Mouse (Mus musculus) forebrain, embryonic 13.5 days (tissue): ENCODE results near the gene Gm4307. TPM values are rescaled to one million over a fixed set of nuclear protein-coding genes. Genes with fewer than 3 reads are reported as not detected.
"Not testable (repeated sequence)": the region's sequence is repeated elsewhere in the genome, so short reads cannot be mapped to it uniquely, and the experiment has no call there.

Experiments used
- ATAC-seq: fragments of 200-750 bp; cut with Nextera tagmentation; 2 replicates; pipeline ENCODE4 v1.8.0; 2017
- H3K27ac ChIP-seq: fragments of 300-500 bp; sonication (generic); 2 replicates; pipeline ENCODE4 v1.5.1; 2015; ENCODE audit warnings: inconsistent platforms, mild to moderate bottlenecking, moderate library complexity
- H3K27me3 ChIP-seq: fragments of 300-500 bp; sonication (generic); 2 replicates; pipeline ENCODE4 v1.6.1; 2015; ENCODE audit warnings: mild to moderate bottlenecking, inconsistent platforms
- H3K36me3 ChIP-seq: fragments of 300-500 bp; sonication (generic); 2 replicates; pipeline ENCODE4 v1.6.1; 2015; ENCODE audit warnings: mild to moderate bottlenecking, inconsistent platforms; ENCODE audit not compliant: poor library complexity, severe bottlenecking
- H3K4me1 ChIP-seq: fragments of 300-500 bp; sonication (generic); 2 replicates; pipeline ENCODE4 v1.6.1; 2015; ENCODE audit warnings: inconsistent platforms
- H3K4me2 ChIP-seq: fragments of 300-500 bp; sonication (generic); 2 replicates; pipeline ENCODE4 v1.6.1; 2015; ENCODE audit warnings: inconsistent platforms, mild to moderate bottlenecking, moderate library complexity
- H3K4me3 ChIP-seq: fragments of 300-500 bp; sonication (generic); 2 replicates; pipeline ENCODE4 v1.5.1; 2015; ENCODE audit warnings: mild to moderate bottlenecking, inconsistent platforms
- H3K9ac ChIP-seq: fragments of 300-500 bp; sonication (generic); 2 replicates; pipeline ENCODE4 v1.6.1; 2015; ENCODE audit warnings: mild to moderate bottlenecking, inconsistent platforms
- H3K9me3 ChIP-seq: fragments of 300-500 bp; sonication (generic); replicated peaks from 2 replicates; pipeline ENCODE4 v1.6.1; 2016; ENCODE audit warnings: inconsistent platforms
- WGBS: fragments of 180-500 bp; shearing (Covaris S2); methylation state at CpG from one replicate; pipeline ENCODE4 v1.1.7; 2015; 5-methylcytosine and 5-hydroxymethylcytosine counted together
- polyA plus RNA-seq: library from polyadenylated mRNA; unstranded; fragments of >200 nt; fragmentation: Nextera tagmentation; extraction: Ambion mirVana; gene quantifications from 2 replicates; pipeline ENCODE4 v1.2.1, GENCODE M21; 2015

Gm4307 gene
- polyA plus RNA-seq, result not detected in 2 replicates

DNA sequence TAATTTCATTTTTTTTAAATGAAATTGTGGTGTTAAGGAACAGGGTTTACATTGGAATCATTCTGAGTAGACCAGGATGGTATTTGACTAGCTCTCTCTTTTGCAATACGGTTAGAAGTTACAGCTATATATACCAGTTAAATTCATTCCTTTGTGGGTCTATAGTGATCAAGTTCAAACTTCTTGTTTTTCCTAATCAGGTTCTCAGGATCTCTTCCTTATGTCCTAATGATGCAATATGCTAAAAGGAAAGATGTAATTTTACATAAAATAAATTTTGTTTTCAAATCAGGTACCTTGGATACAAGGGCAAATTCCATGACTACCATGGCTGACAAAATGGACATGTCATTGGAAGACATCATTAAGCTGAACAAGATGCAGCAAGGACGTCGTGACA, at the start of gene Gm4307:
Gene Gm4307, plus strand, starts transcription at position 301 of the 400 bp plus-strand sequence.
- WGBS, result no CpG with 5 or more reads among the region's 3 CpGs
- not testable (repeated sequence) for ATAC-seq, H3K4me2 ChIP-seq

DNA sequence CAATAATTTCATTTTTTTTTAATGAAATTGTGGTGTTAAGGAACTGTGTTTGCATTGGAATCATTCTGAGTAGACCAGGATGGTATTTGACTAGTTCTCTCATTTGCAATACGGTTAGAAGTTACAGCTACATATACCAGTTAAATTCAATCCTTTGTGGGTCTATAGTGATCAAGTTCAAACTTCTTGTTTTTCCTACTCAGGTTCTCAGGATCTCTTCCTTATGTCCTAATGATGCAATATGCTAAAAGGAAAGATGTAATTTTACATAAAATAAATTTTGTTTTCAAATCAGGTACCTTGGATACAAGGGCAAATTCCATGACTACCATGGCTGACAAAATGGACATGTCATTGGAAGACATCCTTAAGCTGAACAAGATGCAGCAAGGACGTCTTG, 25.8 kb upstream of the Gm4307 start, which contains the start of gene Gm4301:
Gene Gm4301, plus strand, starts transcription at position 301 of the 400 bp plus-strand sequence.
- not testable (repeated sequence) for ATAC-seq, H3K27ac ChIP-seq, H3K9ac ChIP-seq, H3K4me1 ChIP-seq, H3K9me3 ChIP-seq, H3K4me2 ChIP-seq, H3K36me3 ChIP-seq, H3K4me3 ChIP-seq, H3K27me3 ChIP-seq
- no CpG with 5 or more reads among the region's 2 CpGs for WGBS

More for the DNA sequence above, at the start of gene Gm4307:
- not testable (repeated sequence) for H3K27ac ChIP-seq, H3K27me3 ChIP-seq, H3K9me3 ChIP-seq, H3K4me1 ChIP-seq, H3K36me3 ChIP-seq, H3K4me3 ChIP-seq, H3K9ac ChIP-seq

DNA sequence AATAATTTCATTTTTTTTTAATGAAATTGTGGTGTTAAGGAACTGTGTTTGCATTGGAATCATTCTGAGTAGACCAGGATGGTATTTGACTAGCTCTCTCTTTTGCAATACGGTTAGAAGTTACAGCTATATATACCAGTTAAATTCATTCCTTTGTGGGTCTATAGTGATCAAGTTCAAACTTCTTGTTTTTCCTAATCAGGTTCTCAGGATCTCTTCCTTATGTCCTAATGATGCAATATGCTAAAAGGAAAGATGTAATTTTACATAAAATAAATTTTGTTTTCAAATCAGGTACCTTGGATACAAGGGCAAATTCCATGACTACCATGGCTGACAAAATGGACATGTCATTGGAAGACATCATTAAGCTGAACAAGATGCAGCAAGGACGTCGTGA, 20.6 kb upstream of the Gm4307 start, which contains the start of gene Gm4302:
Gene Gm4302, plus strand, starts transcription at position 301 of the 400 bp plus-strand sequence.
- not testable (repeated sequence) for H3K27ac ChIP-seq, H3K9ac ChIP-seq, H3K36me3 ChIP-seq, H3K4me2 ChIP-seq, H3K27me3 ChIP-seq, H3K9me3 ChIP-seq, ATAC-seq, H3K4me3 ChIP-seq, H3K4me1 ChIP-seq
- WGBS, result no CpG with 5 or more reads among the region's 3 CpGs

DNA sequence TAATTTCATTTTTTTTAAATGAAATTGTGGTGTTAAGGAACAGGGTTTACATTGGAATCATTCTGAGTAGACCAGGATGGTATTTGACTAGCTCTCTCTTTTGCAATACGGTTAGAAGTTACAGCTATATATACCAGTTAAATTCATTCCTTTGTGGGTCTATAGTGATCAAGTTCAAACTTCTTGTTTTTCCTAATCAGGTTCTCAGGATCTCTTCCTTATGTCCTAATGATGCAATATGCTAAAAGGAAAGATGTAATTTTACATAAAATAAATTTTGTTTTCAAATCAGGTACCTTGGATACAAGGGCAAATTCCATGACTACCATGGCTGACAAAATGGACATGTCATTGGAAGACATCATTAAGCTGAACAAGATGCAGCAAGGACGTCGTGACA, 15.5 kb upstream of the Gm4307 start, which contains the start of gene Gm4303:
Gene Gm4303, plus strand, starts transcription at position 301 of the 400 bp plus-strand sequence.
- not testable (repeated sequence) for H3K4me1 ChIP-seq, H3K9ac ChIP-seq, H3K27ac ChIP-seq, H3K27me3 ChIP-seq, H3K4me3 ChIP-seq, ATAC-seq, H3K9me3 ChIP-seq, H3K4me2 ChIP-seq, H3K36me3 ChIP-seq
- no CpG with 5 or more reads among the region's 3 CpGs for WGBS

DNA sequence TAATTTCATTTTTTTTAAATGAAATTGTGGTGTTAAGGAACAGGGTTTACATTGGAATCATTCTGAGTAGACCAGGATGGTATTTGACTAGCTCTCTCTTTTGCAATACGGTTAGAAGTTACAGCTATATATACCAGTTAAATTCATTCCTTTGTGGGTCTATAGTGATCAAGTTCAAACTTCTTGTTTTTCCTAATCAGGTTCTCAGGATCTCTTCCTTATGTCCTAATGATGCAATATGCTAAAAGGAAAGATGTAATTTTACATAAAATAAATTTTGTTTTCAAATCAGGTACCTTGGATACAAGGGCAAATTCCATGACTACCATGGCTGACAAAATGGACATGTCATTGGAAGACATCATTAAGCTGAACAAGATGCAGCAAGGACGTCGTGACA, 10.3 kb upstream of the Gm4307 start, which contains the start of gene Gm4305:
Gene Gm4305, plus strand, starts transcription at position 301 of the 400 bp plus-strand sequence.
- WGBS, result no CpG with 5 or more reads among the region's 3 CpGs
- H3K4me3 ChIP-seq, H3K4me2 ChIP-seq, H3K27me3 ChIP-seq, H3K9me3 ChIP-seq, ATAC-seq, H3K27ac ChIP-seq, H3K4me1 ChIP-seq, H3K9ac ChIP-seq, H3K36me3 ChIP-seq: not testable (repeated sequence)

DNA sequence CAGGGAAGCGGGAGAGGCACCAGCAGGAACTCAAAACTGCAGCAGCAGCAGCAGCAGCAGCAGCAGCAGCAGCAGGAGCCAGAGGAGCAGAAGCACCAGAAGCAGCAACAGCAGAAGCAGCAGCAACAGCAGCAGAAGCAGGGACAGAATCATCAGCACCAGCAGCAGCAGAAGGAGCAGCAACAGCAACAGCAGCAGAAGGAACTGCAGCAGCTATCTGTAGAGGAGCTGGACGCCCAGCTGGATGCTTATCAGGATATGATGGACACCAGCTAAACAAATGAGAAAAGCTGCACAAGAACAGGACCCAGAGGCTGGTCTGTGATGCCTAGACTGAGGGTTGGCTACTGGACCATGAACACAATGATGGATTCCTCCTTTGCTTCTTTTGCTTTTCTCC, 4.3 kb upstream of the Gm4307 start:
- not testable (repeated sequence) for H3K9me3 ChIP-seq, H3K27me3 ChIP-seq, H3K4me2 ChIP-seq, H3K36me3 ChIP-seq, H3K27ac ChIP-seq, H3K4me3 ChIP-seq, ATAC-seq, H3K9ac ChIP-seq, H3K4me1 ChIP-seq
- 93% methylated on average over 2 of the region's 2 CpGs for WGBS

DNA sequence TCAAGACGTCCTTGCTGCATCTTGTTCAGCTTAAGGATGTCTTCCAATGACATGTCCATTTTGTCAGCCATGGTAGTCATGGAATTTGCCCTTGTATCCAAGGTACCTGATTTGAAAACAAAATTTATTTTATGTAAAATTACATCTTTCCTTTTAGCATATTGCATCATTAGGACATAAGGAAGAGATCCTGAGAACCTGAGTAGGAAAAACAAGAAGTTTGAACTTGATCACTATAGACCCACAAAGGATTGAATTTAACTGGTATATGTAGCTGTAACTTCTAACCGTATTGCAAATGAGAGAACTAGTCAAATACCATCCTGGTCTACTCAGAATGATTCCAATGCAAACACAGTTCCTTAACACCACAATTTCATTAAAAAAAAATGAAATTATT, 21.3 kb downstream of the Gm4307 start, which contains the start of gene Gm4312:
Gene Gm4312, minus strand, starts transcription at position 101 of the 400 bp plus-strand sequence.
- H3K4me3 ChIP-seq, H3K9me3 ChIP-seq, H3K36me3 ChIP-seq, H3K4me2 ChIP-seq, H3K9ac ChIP-seq, H3K27me3 ChIP-seq, H3K27ac ChIP-seq, ATAC-seq, H3K4me1 ChIP-seq: not testable (repeated sequence)
- no CpG with 5 or more reads among the region's 2 CpGs for WGBS

DNA sequence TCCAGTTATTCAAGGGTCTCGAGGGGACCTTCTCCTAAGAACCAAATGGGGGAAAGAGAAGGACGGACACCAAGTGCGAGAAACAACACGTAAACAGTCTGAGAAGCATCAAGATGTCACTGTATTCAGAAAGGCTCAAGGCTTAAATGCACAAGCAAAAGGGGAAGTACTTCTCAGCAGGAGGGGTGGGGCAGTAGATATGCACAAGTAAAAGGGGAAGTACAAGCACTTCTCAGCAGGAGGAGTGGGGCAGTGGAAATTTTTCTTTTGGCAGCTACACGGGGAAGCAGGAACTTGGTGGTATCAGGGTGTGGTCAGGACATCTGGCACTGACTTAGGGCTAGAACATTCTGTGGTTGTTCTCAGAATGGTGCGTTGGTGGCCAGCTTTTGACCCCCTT, 41.2 kb downstream of the Gm4307 start:
- not testable (repeated sequence) for ATAC-seq, H3K9ac ChIP-seq, H3K36me3 ChIP-seq, H3K4me2 ChIP-seq, H3K27me3 ChIP-seq, H3K4me1 ChIP-seq, H3K27ac ChIP-seq, H3K9me3 ChIP-seq, H3K4me3 ChIP-seq
- 92% methylated on average over 6 of the region's 6 CpGs for WGBS

Other genes with a start within 250 kb of the Gm4307 start
- not detected in 2 replicates for gene Gm4301, start 25.7 kb upstream of the Gm4307 start, polyA plus RNA-seq
- not detected in 2 replicates for gene Gm4302, start 20.5 kb upstream of the Gm4307 start, polyA plus RNA-seq
- gene Gm4303, start 15.4 kb upstream of the Gm4307 start, polyA plus RNA-seq, result not detected in 2 replicates
- not detected in 2 replicates for gene Gm4305, start 10.2 kb upstream of the Gm4307 start, polyA plus RNA-seq
- not detected in 2 replicates for gene Gm4312, start 21.2 kb downstream of the Gm4307 start, polyA plus RNA-seq
- gene Tmtc3, start 126.0 kb downstream of the Gm4307 start, polyA plus RNA-seq, result 11.6 and 13.2 TPM in 2 replicates
- 7.9 and 8.3 TPM in 2 replicates for gene Cep290, start 126.2 kb downstream of the Gm4307 start, polyA plus RNA-seq
- gene 4930430F08Rik, start 229.1 kb downstream of the Gm4307 start, polyA plus RNA-seq, result 10.2 and 13.4 TPM in 2 replicates
- not detected in 2 replicates for gene 1700017N19Rik, start 229.1 kb downstream of the Gm4307 start, polyA plus RNA-seq